Mouse (Mus musculus): ENCODE results near the gene Snd1.
A peak's percentile ranks its signal among the peaks of the same experiment; 100 is the strongest.

Snd1 gene

DNA sequence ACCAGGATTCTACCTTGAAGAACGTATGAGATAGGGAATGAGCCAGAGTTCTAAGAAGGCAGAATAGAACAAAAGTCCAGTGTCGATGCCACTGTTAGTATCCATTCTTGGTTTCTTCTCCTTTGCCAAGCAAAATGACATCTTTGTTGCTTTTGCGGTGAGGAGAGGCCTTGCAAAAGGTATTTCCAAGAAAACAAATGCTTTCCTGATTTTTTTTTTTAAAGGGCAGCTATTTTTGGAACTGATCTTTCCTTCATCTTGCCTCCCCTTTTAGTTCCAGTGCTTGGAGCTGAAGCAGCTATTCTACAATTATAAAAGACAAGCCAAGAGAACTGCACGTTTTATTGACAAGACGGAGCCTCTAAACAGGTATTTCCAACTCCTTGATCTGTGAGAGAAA is at the start of gene Snd1:
Gene Snd1, plus strand, starts transcription at position 301 of the 400 bp plus-strand sequence.
- DNase-seq (ENCODE audit: low read depth, low spot score): no peak

DNA sequence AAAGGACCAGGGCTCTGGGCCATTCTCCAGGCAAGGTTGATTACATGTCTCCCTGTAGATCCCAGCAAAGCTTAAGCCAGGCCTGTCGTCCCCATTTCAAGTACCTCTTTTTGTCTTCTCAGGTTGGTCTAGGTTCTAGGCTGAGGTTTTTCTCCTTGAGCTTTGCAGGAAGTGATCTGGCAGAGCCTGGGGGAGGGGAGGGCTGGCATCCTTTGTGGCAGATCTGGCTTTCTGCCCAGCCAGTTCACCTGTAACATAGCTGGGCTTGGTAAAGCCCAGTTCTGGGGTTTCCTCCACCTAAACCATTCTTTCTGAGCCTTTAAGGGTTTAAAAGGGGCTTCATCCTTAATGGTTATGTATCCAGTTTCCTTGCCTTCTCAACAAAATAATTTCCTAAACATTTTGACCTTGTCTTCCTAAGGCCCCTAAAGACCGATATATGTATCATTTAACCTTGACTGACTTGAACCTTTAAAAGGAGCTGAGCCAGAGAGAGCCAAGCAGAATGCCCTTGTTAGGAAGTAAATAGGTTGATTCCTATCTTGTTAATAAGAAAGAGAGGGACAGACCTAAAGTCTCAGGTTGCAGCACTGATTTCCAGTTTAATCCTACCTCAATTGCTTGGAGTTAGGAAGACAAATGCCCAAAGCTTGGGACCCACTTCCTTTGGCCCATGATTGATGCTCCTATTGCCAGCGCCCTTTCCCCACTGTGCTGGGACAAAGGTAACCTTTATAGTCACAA is 47.7 kb upstream of the Snd1 start, which contains the start of gene Fscn3:
Gene Fscn3, plus strand, starts transcription at position 694 of the 744 bp plus-strand sequence.
- no peak for DNase-seq (ENCODE audit: low read depth, low spot score)

DNA sequence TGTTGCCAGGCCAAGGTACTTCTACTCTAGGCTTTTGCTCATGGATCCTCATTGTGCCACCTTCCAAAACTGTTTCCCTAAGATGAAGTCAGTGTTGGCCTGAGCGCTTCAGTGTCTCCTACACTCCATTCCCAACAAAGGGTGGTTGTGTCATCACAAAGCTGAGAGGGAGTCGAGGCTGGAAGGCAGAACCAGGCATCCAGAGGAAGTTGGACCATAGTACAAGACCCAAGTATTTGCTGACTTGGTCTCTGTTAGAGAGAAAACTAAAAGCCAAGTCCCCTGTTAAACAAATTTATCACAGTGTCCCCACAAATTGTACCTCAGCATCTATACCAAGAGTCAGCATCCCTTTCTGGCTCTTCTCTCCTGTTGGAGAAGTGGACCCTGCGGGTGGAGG is 46.6 kb upstream of the Snd1 start, which contains the start of gene Gcc1:
Gene Gcc1, minus strand, starts transcription at position 101 of the 400 bp plus-strand sequence.
- no peak for DNase-seq (ENCODE audit: low read depth, low spot score)

DNA sequence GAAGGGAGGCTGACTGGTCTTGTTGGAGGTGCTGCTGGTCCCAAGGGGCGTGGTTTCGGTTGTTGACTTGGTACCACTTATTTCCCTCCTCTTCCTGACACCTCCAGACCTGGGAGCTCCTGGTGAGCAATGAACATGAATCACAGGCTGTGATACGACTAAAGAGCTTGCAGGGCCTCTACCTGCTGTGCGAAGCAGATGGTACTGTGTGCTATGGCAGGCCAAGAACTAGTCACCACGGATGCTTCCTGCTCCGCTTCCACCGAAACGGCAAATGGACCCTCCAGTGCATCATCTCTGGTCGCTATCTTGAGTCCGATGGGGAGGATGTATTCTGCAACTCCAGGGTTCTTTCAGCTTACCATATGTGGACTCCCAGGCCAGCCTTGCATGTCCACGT is 45.1 kb upstream of the Snd1 start:
- no peak for DNase-seq (ENCODE audit: low read depth, low spot score)

- peak; percentile 69 for DNase-seq (ENCODE audit: low read depth, low spot score)
Measured at GRCm38 (mm10) chr6:28430795-28431537, 44.0 kb upstream of the Snd1 start.

GRCm38 (mm10) chr6:28431538-28431855 is 43.4 kb upstream of the Snd1 start:
- no peak for DNase-seq (ENCODE audit: low read depth, low spot score)

DNA sequence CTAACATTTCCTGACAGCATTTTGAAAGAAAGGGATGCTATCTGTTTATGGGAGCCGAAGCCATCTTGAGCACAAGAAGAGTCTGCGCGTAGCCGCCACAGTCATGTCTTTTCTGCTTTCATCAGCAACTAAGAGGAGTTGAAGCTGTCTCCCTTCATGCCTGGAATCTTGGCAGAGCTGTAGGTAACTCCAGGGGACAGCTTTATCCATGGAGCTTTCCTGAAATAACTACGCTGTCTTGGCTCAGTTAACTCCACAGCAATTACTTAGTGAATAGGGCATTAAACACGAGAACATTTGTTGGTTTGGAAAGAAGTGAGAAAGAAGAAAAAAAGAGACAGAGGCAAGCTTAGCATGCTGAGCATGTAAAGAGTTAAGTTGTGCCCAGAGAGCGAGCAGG is 27.0 kb upstream of the Snd1 start:
- DNase-seq (ENCODE audit: low read depth, low spot score): no peak

DNA sequence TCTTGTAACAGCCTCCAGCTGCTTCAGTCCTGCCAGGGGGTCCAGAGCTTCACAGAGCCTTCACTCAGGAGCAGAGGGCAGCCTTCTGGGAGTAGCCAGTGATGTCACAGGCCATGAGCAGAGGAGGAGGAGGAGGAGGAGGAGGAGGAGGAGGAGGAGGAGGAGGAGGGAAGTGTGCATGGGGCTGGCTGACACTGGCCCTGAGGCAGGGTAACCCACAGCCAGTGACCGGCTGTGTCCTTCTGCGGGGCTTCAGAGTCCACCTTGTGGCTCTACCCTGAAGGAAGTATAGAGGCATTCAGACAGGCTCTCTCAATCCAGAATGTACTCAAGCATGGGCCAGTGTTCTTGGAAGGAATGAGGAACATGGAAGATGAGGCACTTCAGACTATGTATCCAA is 25.7 kb upstream of the Snd1 start, which contains the start of gene Pax4:
Gene Pax4, minus strand, starts transcription at position 101 of the 400 bp plus-strand sequence.
- no peak for DNase-seq (ENCODE audit: low read depth, low spot score)

GRCm38 (mm10) chr6:28450481-28450880 is 24.5 kb upstream of the Snd1 start:
- peak; percentile 23 for DNase-seq (ENCODE audit: low read depth, low spot score)

DNA sequence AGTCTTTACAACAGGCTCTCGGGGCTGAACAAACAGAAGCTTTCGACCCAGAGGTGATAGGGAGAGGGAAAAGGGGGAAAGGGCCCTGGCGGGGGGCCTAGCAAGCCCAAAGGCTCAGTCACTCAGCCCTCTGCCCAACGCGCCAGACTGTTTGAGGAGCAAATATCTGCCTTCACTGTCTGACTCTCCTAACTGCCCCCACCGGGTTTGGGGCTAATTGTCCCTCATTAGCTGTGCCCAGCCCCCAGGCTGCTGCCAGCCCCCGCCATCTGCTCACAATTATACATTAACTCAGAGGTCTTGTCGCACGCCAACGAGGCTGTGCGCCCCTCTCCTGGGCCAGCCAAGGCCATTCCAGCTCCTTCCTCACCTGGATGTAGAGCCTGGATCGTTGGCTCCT is 24.0 kb upstream of the Snd1 start:
- DNase-seq (ENCODE audit: low read depth, low spot score): no peak

GRCm38 (mm10) chr6:28459221-28459668 is 15.7 kb upstream of the Snd1 start:
- DNase-seq (ENCODE audit: low read depth, low spot score): no peak

- no peak for DNase-seq (ENCODE audit: low read depth, low spot score)
Measured at GRCm38 (mm10) chr6:28460534-28460933, 14.4 kb upstream of the Snd1 start.

- DNase-seq (ENCODE audit: low read depth, low spot score): no peak
Measured at GRCm38 (mm10) chr6:28464630-28465029, 10.3 kb upstream of the Snd1 start.

DNA sequence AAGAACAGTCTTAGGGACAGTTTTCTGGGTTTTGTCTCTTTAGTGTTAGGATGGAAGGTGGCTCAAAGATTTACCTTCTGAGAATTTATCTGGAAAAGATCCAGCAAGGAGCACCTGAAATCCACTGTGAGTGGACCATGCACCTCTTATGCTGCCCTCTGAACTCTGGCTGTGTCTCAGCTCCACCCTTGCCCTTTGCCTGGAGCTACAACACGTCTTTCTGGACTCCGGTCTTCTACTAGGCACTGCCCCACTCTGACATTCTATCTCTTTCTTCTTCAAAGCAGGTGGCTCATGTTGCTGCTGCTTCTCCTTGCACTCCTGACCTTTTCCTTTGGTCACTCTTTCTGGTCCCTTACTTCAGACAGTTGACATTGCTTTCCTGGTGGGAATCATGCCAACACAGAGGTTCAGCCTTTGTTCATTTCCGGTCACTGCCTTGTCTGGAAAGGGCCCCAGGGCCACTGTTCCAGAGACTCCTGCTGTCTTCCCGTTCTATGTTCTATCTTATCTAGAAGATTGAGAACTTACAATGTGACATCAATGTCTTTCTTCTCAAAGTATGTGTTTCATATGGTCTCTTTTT is 4.8 kb upstream of the Snd1 start:
- no peak for DNase-seq (ENCODE audit: low read depth, low spot score)

DNA sequence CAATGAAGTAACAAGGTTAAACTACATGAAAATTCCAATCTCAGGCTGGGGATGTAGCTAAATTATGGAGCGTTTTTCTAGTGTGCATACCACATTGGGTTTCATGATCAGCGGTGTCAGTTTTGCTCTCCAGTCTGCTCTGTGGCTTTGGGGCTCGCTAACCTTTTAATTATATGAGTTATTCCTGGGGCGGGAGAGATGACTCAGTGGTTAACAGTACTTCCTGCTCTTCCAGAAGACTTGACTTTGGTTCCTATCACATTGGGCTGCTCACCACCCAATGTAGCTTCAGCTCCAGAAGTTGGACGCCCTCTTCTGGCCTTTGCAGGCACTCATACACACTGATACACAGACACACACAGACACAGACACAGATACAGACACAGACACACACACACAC is 4.3 kb upstream of the Snd1 start:
- DNase-seq (ENCODE audit: low read depth, low spot score): no peak

- no peak for DNase-seq (ENCODE audit: low read depth, low spot score)
Measured at GRCm38 (mm10) chr6:28471284-28472035, 3.5 kb upstream of the Snd1 start.

GRCm38 (mm10) chr6:28474211-28474610 is 728 bp upstream of the Snd1 start:
- DNase-seq (ENCODE audit: low read depth, low spot score): no peak

DNA sequence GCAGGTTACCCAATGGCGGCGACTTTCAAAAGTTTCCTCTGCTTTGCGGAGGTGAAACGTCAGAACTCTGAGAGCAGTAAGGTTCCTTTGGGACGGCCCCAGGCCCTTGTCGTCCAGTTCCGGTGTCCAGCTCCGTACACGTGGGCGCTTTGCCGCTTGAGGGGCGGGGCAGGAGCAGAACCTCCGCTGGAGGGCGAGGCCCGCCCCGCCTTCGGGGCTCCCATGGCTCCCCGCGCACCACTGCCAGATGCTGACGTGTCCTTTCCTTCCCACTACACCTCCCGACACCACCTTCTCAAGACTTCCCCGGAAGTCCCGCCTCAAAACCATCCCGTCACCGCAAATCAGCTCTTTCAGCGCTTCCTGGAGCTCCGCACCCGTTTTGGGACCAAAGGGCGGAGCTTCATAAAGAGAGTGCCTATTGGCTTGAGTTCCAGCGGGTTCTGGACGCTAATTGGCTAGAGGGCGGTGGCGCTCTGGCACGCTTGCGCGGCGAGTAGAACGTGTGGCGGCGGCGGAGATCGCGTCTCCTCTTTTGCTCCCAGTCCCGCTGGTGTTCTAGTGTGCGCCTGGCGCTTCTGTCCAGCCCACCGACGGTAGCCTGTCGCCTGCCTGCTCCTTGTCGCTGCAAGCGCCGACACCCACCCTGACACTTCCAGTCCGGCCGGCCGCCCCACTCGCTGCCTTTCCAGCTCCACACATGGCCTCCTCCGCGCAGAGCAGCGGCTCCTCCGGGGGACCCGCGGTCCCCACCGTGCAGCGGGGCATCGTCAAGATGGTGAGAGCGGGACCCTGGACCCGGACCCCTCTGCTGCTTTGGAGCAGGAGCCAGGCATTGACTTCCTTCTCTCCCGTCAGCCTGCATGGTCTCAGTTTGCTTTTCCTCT is 5.2 kb downstream of the Snd1 start:
- DNase-seq (ENCODE audit: low read depth, low spot score): peak; percentile 100

- DNase-seq (ENCODE audit: low read depth, low spot score): no peak
Measured at GRCm38 (mm10) chr6:28480752-28481492, 6.0 kb downstream of the Snd1 start.

GRCm38 (mm10) chr6:28482711-28483315 is 7.9 kb downstream of the Snd1 start:
- no peak for DNase-seq (ENCODE audit: low read depth, low spot score)

Measured in ZHBTc4 (cell line).